Mouse (Mus musculus) C2C12 (cell line): ENCODE measurements at regions not wholly inside any gene's neighbourhood (a gene's known extent, or its start where the extent isn't known, plus 50 kb on each side); places are given as distances from the start of the nearest gene placed in this dataset.

Experiments
- H3K27me3 ChIP-seq: one replicate; pipeline ENCODE4 v1.6.1; 2011; ENCODE audit not compliant: control insufficient read depth, insufficient read depth, insufficient read length
- H3K36me3 ChIP-seq: one replicate; pipeline ENCODE4 v1.6.1; 2011; ENCODE audit not compliant: control insufficient read depth, insufficient read depth
- H3K4me3 ChIP-seq: one replicate; pipeline ENCODE4 v1.5.1; 2011; ENCODE audit warnings: mild to moderate bottlenecking, control low read depth; ENCODE audit not compliant: poor library complexity, insufficient read depth, severe bottlenecking
- H3K79me2 ChIP-seq: one replicate; pipeline ENCODE4 v1.6.1; 2011; ENCODE audit not compliant: control insufficient read depth, insufficient read depth
- H3K79me3 ChIP-seq: one replicate; pipeline ENCODE4 v1.6.1; 2011; ENCODE audit warnings: low read depth, control low read depth
- H3ac ChIP-seq: one replicate; pipeline ENCODE3; 2011; ENCODE audit warnings: low read depth; ENCODE audit not compliant: control insufficient read depth, insufficient read length
- CEBPB ChIP-seq: IDR thresholded peaks from one replicate; pipeline ENCODE4 v1.6.1; 2011; ENCODE audit warnings: low read depth, mild to moderate bottlenecking, control low read depth, moderate library complexity
- CTCF ChIP-seq: IDR thresholded peaks from one replicate; pipeline ENCODE4 v1.5.1; 2011; ENCODE audit not compliant: control insufficient read depth, insufficient read depth, insufficient read length
- FOSL1 ChIP-seq: IDR thresholded peaks from one replicate; pipeline ENCODE4 v1.8.0; 2011; ENCODE audit warnings: mild to moderate bottlenecking, low read length; ENCODE audit not compliant: poor library complexity, insufficient read depth, severe bottlenecking
- MAX ChIP-seq: IDR thresholded peaks from one replicate; pipeline ENCODE4 v1.6.1; 2011; ENCODE audit warnings: mild to moderate bottlenecking, control low read depth
- MYOD1 ChIP-seq: IDR thresholded peaks from one replicate; pipeline ENCODE4 v1.6.1; 2011; ENCODE audit warnings: low read depth; ENCODE audit not compliant: control insufficient read depth, insufficient read length
- MYOG ChIP-seq: IDR thresholded peaks from one replicate; pipeline ENCODE4 v1.6.1; 2011; ENCODE audit not compliant: control insufficient read depth, insufficient read length; ENCODE audit errors: extremely low read depth
- USF1 ChIP-seq: IDR thresholded peaks from one replicate; pipeline ENCODE4 v1.6.1; 2011; ENCODE audit warnings: low read depth, mild to moderate bottlenecking, control low read depth, moderate library complexity

DNA sequence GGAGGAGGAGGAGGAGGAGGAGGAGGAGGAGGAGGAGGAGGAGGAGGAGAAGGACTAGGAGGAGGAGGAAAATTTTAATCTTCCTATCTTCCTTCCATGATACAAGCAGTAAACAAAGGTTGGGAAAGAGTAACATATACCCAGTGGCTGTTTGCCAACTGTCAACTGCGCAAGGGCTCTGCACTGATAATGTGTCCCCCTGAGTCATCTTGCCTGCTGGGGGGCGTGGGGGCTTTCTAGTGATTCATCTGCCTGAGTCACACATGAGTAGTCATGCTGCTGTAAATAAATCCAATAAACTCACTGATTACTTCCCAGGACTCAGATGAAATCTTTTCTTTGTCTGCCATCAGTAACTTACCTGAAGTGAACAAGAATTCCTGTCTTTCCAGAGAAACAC lies 110.2 kb downstream of the Tusc1 start:
- no peaks in the 10 kb centered on the region for H3K36me3 ChIP-seq
- H3K79me2 ChIP-seq, result no peaks in the 10 kb centered on the region
- no peaks in the 10 kb centered on the region for H3K27me3 ChIP-seq
- TF ChIP-seq MYOD1 (peak; percentile 5), CEBPB (peak; percentile 75), FOSL1 (peak; percentile 100), MYOG (no peak), CTCF (no peak)
- H3ac ChIP-seq, result no peak overlapping the region
- H3K4me3 ChIP-seq, result no peak overlapping the region
- no peaks in the 10 kb centered on the region for H3K79me3 ChIP-seq

DNA sequence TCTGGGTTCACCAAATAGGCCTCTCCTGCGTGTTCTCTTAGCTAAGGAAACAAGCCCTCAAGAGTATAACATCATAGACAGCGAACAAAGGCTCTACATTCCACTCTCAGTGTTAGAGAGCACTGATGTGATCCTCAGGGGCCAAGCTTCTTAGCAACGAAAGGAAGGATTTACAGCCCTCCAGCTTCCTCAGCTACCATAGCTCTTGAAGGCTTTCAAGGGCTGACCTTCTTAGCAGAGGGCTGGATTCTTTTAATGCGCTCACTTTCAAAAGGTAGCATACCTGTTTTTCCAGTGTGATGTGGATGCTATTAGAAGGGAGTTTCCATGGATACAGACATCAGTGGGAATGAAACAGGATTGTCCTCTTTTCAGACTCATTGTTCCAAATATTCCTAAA lies 114.6 kb downstream of the Tusc1 start:
- Histone ChIP-seq H3K27me3 (no peaks in the 10 kb centered on the region), H3K36me3 (no peaks in the 10 kb centered on the region), H3ac (no peak overlapping the region), H3K79me2 (no peaks in the 10 kb centered on the region), H3K4me3 (no peak overlapping the region), H3K79me3 (no peaks in the 10 kb centered on the region)
- TF ChIP-seq MYOG (no peak), MYOD1 (no peak), USF1 (no peak), FOSL1 (no peak), CEBPB (no peak), CTCF (no peak), MAX (no peak)

DNA sequence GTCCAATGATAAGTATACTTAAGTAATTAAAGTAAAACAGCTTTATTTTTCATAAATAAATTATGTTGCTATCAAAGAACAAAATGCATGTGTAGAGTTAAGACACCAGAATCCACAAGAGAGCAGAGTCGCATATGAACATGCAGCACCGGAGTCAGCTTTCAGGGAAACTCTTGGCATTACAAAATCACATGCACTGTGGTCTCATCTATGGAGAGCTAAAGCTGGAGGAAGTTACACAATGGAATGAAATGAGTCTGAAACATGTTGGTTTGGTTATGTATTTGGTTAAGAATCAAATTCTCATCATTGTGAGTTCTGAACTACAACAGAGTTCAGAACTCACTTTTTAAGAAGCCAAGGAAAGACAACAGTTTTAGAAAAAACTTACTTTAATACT lies 126.9 kb downstream of the Tusc1 start:
- Histone ChIP-seq H3K79me2 (no peaks in the 10 kb centered on the region), H3K4me3 (no peak overlapping the region), H3K27me3 (no peaks in the 10 kb centered on the region), H3ac (no peak overlapping the region), H3K79me3 (no peaks in the 10 kb centered on the region), H3K36me3 (no peaks in the 10 kb centered on the region)
- no peak for TF ChIP-seq MAX
- no peak for TF ChIP-seq MYOD1
- no peak for TF ChIP-seq USF1
- no peak for TF ChIP-seq CEBPB
- no peak for TF ChIP-seq FOSL1
- no peak for TF ChIP-seq CTCF
- TF ChIP-seq MYOG, result no peak

DNA sequence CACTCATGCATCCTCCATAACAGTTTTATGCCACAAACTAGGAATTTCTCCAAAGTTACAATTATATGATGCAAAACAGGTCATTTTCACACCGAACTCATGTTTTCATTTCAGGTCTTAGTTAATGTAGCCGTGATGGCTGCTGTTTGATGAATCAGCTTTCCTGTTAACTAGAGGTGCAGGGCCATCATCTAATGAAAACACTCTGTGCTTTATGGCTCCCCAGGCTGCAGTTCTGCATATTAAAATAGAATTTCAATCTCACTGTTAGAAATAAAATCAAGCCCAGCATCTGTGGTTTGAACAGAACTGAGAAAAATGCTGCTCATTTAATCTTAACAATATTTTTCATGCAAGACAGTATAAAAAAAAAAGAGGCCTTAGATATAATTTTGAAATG lies 135.5 kb downstream of the Tusc1 start:
- Histone ChIP-seq H3K27me3 (no peaks in the 10 kb centered on the region), H3K79me3 (no peaks in the 10 kb centered on the region), H3ac (no peak overlapping the region), H3K4me3 (no peak overlapping the region), H3K36me3 (no peaks in the 10 kb centered on the region), H3K79me2 (no peaks in the 10 kb centered on the region)
- no peak for TF ChIP-seq MAX
- TF ChIP-seq CTCF, result no peak
- TF ChIP-seq CEBPB, result no peak
- TF ChIP-seq FOSL1, result no peak
- TF ChIP-seq MYOD1, result no peak
- no peak for TF ChIP-seq MYOG
- TF ChIP-seq USF1, result no peak

DNA sequence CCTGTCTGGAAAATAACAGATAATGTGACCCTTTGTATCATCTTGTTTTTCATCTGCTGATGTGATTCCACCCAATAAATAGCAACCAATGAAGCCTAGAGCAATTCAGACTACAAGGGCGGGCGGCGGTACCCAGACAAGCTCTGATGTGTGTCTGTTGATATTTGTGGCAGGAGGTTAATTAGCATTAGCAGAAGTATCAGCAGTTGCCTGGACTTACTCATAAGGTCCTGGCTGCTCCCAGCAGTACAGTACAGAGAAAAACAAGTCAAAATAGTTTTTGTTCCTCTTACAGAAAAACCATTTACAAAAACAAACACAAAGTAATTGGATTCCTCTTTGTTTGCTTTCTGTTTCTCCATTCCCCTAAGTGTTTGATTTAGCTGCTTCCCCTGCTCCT lies 151.0 kb downstream of the Tusc1 start:
- Histone ChIP-seq H3K36me3 (no peaks in the 10 kb centered on the region), H3ac (no peak overlapping the region), H3K27me3 (no peaks in the 10 kb centered on the region), H3K79me3 (no peaks in the 10 kb centered on the region), H3K4me3 (no peak overlapping the region), H3K79me2 (no peaks in the 10 kb centered on the region)
- TF ChIP-seq MYOD1 (no peak), CEBPB (no peak), MYOG (no peak), FOSL1 (no peak), USF1 (no peak)
